Mouse (Mus musculus) cortical plate, adult 2 months (tissue): ENCODE results near the gene Ppp2r2c.

Experiments used
- CTCF ChIP-seq: fragments of 200-500 bp; IDR thresholded peaks from 2 replicates; pipeline ENCODE4 v1.5.1; 2011; ENCODE audit warnings: mild to moderate bottlenecking, control low read depth, low read length; ENCODE audit not compliant: insufficient read depth; ENCODE audit errors: extremely low read depth
- POLR2A ChIP-seq: fragments of 200-500 bp; IDR thresholded peaks from 2 replicates; pipeline ENCODE4 v1.6.1; 2011; ENCODE audit warnings: mild to moderate bottlenecking, low read length, control low read depth; ENCODE audit not compliant: insufficient read depth; ENCODE audit errors: extremely low read depth

GRCm38 (mm10) chr5:36883516-36883915 is 15.2 kb downstream of the Ppp2r2c start:
- no peak for TF ChIP-seq CTCF
- no peak for TF ChIP-seq POLR2A
